Mouse (Mus musculus) liver, embryonic 16.5 days (tissue): ENCODE data around the gene Tnni3k. TPM values are rescaled to one million over a fixed set of nuclear protein-coding genes. Genes with fewer than 3 reads are reported as not detected.

Experiments used
- ATAC-seq: fragments of 200-750 bp; cut with Nextera tagmentation; 2 replicates; pipeline ENCODE4 v1.8.0; 2017; ENCODE audit warnings: low read depth, mild to moderate bottlenecking, moderate number of reproducible peaks, moderate library complexity
- H3K27ac ChIP-seq: fragments of 300-500 bp; sonication (generic); 2 replicates; pipeline ENCODE4 v1.5.1; 2014; ENCODE audit warnings: mild to moderate bottlenecking, low read length
- H3K27me3 ChIP-seq: fragments of 300-500 bp; sonication (generic); 2 replicates; pipeline ENCODE4 v1.6.1; 2014; ENCODE audit warnings: low read depth, low read length, mixed read lengths; ENCODE audit not compliant: control insufficient read depth, insufficient read depth
- H3K36me3 ChIP-seq: fragments of 300-500 bp; sonication (generic); 2 replicates; pipeline ENCODE4 v1.6.1; 2014; ENCODE audit warnings: mild to moderate bottlenecking; ENCODE audit not compliant: control insufficient read depth, insufficient read depth
- H3K4me1 ChIP-seq: fragments of 300-500 bp; sonication (generic); 2 replicates; pipeline ENCODE4 v1.6.1; 2014; ENCODE audit warnings: low read depth, low read length, mixed read lengths; ENCODE audit not compliant: control insufficient read depth
- H3K4me2 ChIP-seq: fragments of 300-500 bp; sonication (generic); 2 replicates; pipeline ENCODE4 v1.6.1; 2014; ENCODE audit warnings: low read depth, low read length, mixed read lengths
- H3K4me3 ChIP-seq: fragments of 300-500 bp; sonication (generic); 2 replicates; pipeline ENCODE4 v1.5.1; 2014; ENCODE audit warnings: low read depth, mild to moderate bottlenecking, low read length
- H3K9ac ChIP-seq: fragments of 300-500 bp; sonication (generic); 2 replicates; pipeline ENCODE4 v1.6.1; 2014; ENCODE audit warnings: low read depth, low read length
- H3K9me3 ChIP-seq: fragments of 300-500 bp; sonication (generic); replicated peaks from 2 replicates; pipeline ENCODE4 v1.6.1; 2016; ENCODE audit warnings: low read length; ENCODE audit not compliant: control insufficient read depth
- WGBS: fragments of 180-500 bp; shearing (Covaris S2); extraction: QIAGEN DNeasy Blood & Tissue Kit; methylation state at CpG from one replicate; pipeline ENCODE4 v1.1.7; 2014; ENCODE audit not compliant: insufficient replicate concordance; 5-methylcytosine and 5-hydroxymethylcytosine counted together
- polyA plus RNA-seq: library from polyadenylated mRNA; unstranded; fragments of >200 nt; fragmentation: Nextera tagmentation; extraction: Ambion mirVana; gene quantifications from 2 replicates; pipeline ENCODE4 v1.2.1, GENCODE M21; 2015

Gene Tnni3k
- polyA plus RNA-seq, 1 experiment from 2014 or later = not detected

GRCm38 (mm10) chr3:154811281-154811680 is 243.9 kb downstream of the Tnni3k start:
- Histone ChIP-seq H3K4me1 (no peaks in the 10 kb centered on the region), H3K27me3 (no peaks in the 10 kb centered on the region), H3K4me2 (no peak overlapping the region), H3K36me3 (no peaks in the 10 kb centered on the region), H3K4me3 (no peak overlapping the region), H3K9ac (no peak overlapping the region), H3K27ac (no peak overlapping the region), H3K9me3 (no peaks in the 10 kb centered on the region)
- ATAC-seq = no peak
- WGBS = 49% methylated on average over 9 of the region's 9 CpGs

GRCm38 (mm10) chr3:154810273-154810870 is 244.8 kb downstream of the Tnni3k start:
- ATAC-seq = no peak
- 53% methylated on average over 7 of the region's 7 CpGs for WGBS

GRCm38 (mm10) chr3:154806626-154807025 is 248.6 kb downstream of the Tnni3k start:
- Histone ChIP-seq H3K27me3 (no peaks in the 10 kb centered on the region), H3K9me3 (no peaks in the 10 kb centered on the region), H3K9ac (no peak overlapping the region), H3K36me3 (no peaks in the 10 kb centered on the region), H3K4me1 (no peaks in the 10 kb centered on the region), H3K4me2 (no peak overlapping the region), H3K27ac (no peak overlapping the region), H3K4me3 (no peak overlapping the region)
- 22% methylated on average over 7 of the region's 7 CpGs for WGBS
- 0 out of 2 replicates have a peak, but pooled peaks have one; percentile 16 for ATAC-seq

More at GRCm38 (mm10) chr3:154810273-154810870, 244.8 kb downstream of the Tnni3k start:
- Histone ChIP-seq H3K9ac (no peak overlapping the region), H3K4me3 (no peak overlapping the region), H3K27me3 (no peaks in the 10 kb centered on the region), H3K9me3 (no peaks in the 10 kb centered on the region), H3K4me2 (no peak overlapping the region), H3K27ac (no peak overlapping the region), H3K4me1 (no peaks in the 10 kb centered on the region), H3K36me3 (no peaks in the 10 kb centered on the region)

GRCm38 (mm10) chr3:154800888-154801429 is 254.2 kb downstream of the Tnni3k start:
- Histone ChIP-seq H3K27me3 (no peaks in the 10 kb centered on the region), H3K36me3 (no peaks in the 10 kb centered on the region), H3K27ac (no peak overlapping the region), H3K9ac (no peak overlapping the region), H3K4me2 (no peak overlapping the region), H3K4me3 (no peak overlapping the region), H3K4me1 (no peaks in the 10 kb centered on the region), H3K9me3 (no peaks in the 10 kb centered on the region)
- 62% methylated on average over 8 of the region's 8 CpGs for WGBS
- no peak for ATAC-seq

DNA sequence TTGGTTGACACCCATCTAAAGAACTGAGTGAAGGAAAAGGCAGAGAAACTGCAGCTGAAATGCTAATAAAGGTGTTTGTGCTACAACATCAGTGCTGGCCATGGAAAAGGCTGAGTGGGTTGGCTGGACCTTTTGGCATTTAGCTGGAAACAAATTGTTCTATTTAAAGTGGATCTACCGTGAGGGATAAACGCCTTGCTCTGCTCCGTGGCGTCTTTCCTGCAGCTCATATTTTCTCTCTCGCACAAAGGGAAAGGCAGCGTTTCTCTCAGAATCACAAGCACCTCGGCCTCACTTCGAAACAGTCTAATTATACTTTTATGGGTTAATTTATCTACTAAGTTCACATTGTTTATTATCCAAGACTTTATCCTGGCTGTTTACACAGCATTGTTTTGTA is 254.8 kb downstream of the Tnni3k start:
- 67% methylated on average over 8 of the region's 8 CpGs for WGBS
- Histone ChIP-seq H3K9me3 (no peaks in the 10 kb centered on the region), H3K4me1 (no peaks in the 10 kb centered on the region), H3K4me2 (no peak overlapping the region), H3K27ac (no peak overlapping the region), H3K9ac (no peak overlapping the region), H3K36me3 (no peaks in the 10 kb centered on the region), H3K27me3 (no peaks in the 10 kb centered on the region), H3K4me3 (no peak overlapping the region)
- no peak for ATAC-seq

- no peaks in the 10 kb centered on the region for H3K36me3 ChIP-seq
- WGBS = 65% methylated on average over 4 of the region's 4 CpGs
- no peaks in the 10 kb centered on the region for H3K4me1 ChIP-seq
- H3K4me3 ChIP-seq = no peak overlapping the region
- H3K27ac ChIP-seq = no peak overlapping the region
- no peak overlapping the region for H3K4me2 ChIP-seq
- H3K27me3 ChIP-seq = no peaks in the 10 kb centered on the region
- no peak for ATAC-seq
- no peaks in the 10 kb centered on the region for H3K9me3 ChIP-seq
- H3K9ac ChIP-seq = no peak overlapping the region
These were observed 256.4 kb downstream of the Tnni3k start for GRCm38 (mm10) chr3:154798806-154799205.

GRCm38 (mm10) chr3:154793571-154793970 is 261.6 kb downstream of the Tnni3k start:
- 60% methylated on average over 4 of the region's 4 CpGs for WGBS
- no peak for ATAC-seq

DNA sequence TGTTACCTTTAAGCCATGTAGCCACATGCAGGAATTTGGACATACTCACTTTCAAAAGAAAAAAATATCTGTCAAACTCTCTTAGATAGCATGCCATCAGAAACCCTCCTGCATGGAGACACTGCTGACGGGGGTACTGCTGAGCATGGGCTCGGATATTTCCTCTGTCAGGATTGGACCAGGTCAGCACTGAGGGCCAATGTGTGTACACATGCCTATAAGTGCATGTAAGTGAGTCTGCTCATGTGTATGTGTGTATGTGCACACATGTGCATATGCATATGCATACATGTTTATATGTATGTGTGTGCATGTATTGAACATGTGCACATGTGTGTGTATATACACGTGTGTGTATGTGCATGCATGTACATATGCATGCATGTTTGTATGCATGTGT is 267.6 kb downstream of the Tnni3k start:
- Histone ChIP-seq H3K4me1 (no peaks in the 10 kb centered on the region), H3K27ac (no peak overlapping the region), H3K9ac (no peak overlapping the region), H3K9me3 (no peaks in the 10 kb centered on the region), H3K27me3 (no peaks in the 10 kb centered on the region), H3K4me2 (no peak overlapping the region), H3K4me3 (no peak overlapping the region), H3K36me3 (no peaks in the 10 kb centered on the region)
- 45% methylated on average over 3 of the region's 3 CpGs for WGBS
- ATAC-seq = no peak

More at GRCm38 (mm10) chr3:154793571-154793970, 261.6 kb downstream of the Tnni3k start:
- H3K9me3 ChIP-seq = no peaks in the 10 kb centered on the region
- no peaks in the 10 kb centered on the region for H3K27me3 ChIP-seq
- no peaks in the 10 kb centered on the region for H3K4me1 ChIP-seq
- no peak overlapping the region for H3K4me3 ChIP-seq
- no peak overlapping the region for H3K4me2 ChIP-seq
- no peak overlapping the region for H3K27ac ChIP-seq
- no peak overlapping the region for H3K9ac ChIP-seq
- H3K36me3 ChIP-seq = no peaks in the 10 kb centered on the region

- H3K4me3 ChIP-seq = no peak overlapping the region
- no peaks in the 10 kb centered on the region for H3K27me3 ChIP-seq
- no peak overlapping the region for H3K9ac ChIP-seq
- WGBS = 81% methylated on average over 9 of the region's 9 CpGs
- H3K4me2 ChIP-seq = no peak overlapping the region
- no peak for ATAC-seq
- H3K9me3 ChIP-seq = no peaks in the 10 kb centered on the region
- no peak overlapping the region for H3K27ac ChIP-seq
- H3K4me1 ChIP-seq = no peaks in the 10 kb centered on the region
- no peaks in the 10 kb centered on the region for H3K36me3 ChIP-seq
These were observed 268.9 kb downstream of the Tnni3k start for GRCm38 (mm10) chr3:154786354-154786753.
